Comparison of ENCODE assay signal across 16 mouse cellular contexts in genomic region chr19:27260621-27261278, GRCm38 (mm10). TPM values are rescaled to one million over a fixed set of nuclear protein-coding genes. Genes with fewer than 3 reads are reported as not detected.
A peak's percentile ranks its signal among the peaks of the same experiment; 100 is the strongest.
DNase-seq lines count a peak whose midpoint lies in the region; ATAC-seq and TF ChIP-seq lines count a peak whose summit lies in the region.
"Had no signal": no experiment of that assay in that cellular context is flagged by ENCODE, and none has a peak within 500 bp of the region (broad histone marks: within the 10 kb centered on the region; RNA-seq: fewer than 3 reads in every experiment).

No protein-coding gene starts in this region.

- TF ChIP-seq POLR2A in limb, embryonic 14.5 days (IDR thresholded peaks at IDR 0.05; ENCODE audit: borderline replicate concordance, extremely low read depth, insufficient read depth, insufficient read length): no peak

- WGBS in limb, embryonic 14.5 days: 79% methylated on average over 8 of the region's 8 CpGs
- 90% methylated on average over 8 of the region's 8 CpGs for WGBS in limb, embryonic 10.5 days
- 62% methylated on average over 8 of the region's 8 CpGs for WGBS in lung, embryonic 16.5 days
- 87% methylated on average over 8 of the region's 8 CpGs for WGBS in forebrain, embryonic 12.5 days
- 88% methylated on average over 8 of the region's 8 CpGs for WGBS in kidney, embryonic 14.5 days

- DNase-seq in adrenal gland, adult 2 months: peak; percentile 32
- DNase-seq in adrenal gland, postnatal 25 days: no peak
- DNase-seq in limb, embryonic 14.5 days (ENCODE audit: low spot score): peak; percentile 17
- DNase-seq in limb, embryonic 10.5 days (ENCODE audit: low spot score): no peak
- DNase-seq in telencephalon, adult 2 months (ENCODE audit: low read depth, low spot score): peak; percentile 17
- DNase-seq: cerebellum, adult 9-11 months had no signal

- H3K9ac ChIP-seq in limb, embryonic 14.5 days (ENCODE audit: low read depth, low read length, severe bottlenecking): no peak overlapping the region
- H3K9ac ChIP-seq in lung, embryonic 16.5 days (ENCODE audit: low read length): no peak overlapping the region
- H3K9ac ChIP-seq in forebrain, embryonic 12.5 days: no peak overlapping the region
- H3K9ac ChIP-seq in kidney, embryonic 14.5 days (ENCODE audit: low read depth, low read length): no peak overlapping the region
- H3K9ac ChIP-seq: hindbrain, embryonic 12.5 days; limb, embryonic 13.5 days; liver, embryonic 15.5 days had no signal

- H3K9me3 ChIP-seq in limb, embryonic 14.5 days (ENCODE audit: control insufficient read depth, low read length): no peaks in the 10 kb centered on the region
- H3K9me3 ChIP-seq in limb, embryonic 10.5 days (replicated peaks): no peaks in the 10 kb centered on the region
- no peaks in the 10 kb centered on the region for H3K9me3 ChIP-seq in lung, embryonic 16.5 days (ENCODE audit: control insufficient read depth, low read length)
- no peaks in the 10 kb centered on the region for H3K9me3 ChIP-seq in forebrain, embryonic 12.5 days
- H3K9me3 ChIP-seq in kidney, embryonic 14.5 days (ENCODE audit: control insufficient read depth, low read length): no peaks in the 10 kb centered on the region
- H3K9me3 ChIP-seq: hindbrain, embryonic 12.5 days; limb, embryonic 13.5 days; liver, embryonic 15.5 days; megakaryocyte, embryonic 14.5 days had no signal

- no peak overlapping the region for H3K4me3 ChIP-seq in limb, embryonic 14.5 days (replicated peaks; ENCODE audit: low read length)
- H3K4me3 ChIP-seq in limb, embryonic 10.5 days: no peak overlapping the region
- no peak overlapping the region for H3K4me3 ChIP-seq in lung, embryonic 16.5 days (ENCODE audit: low read length)
- H3K4me3 ChIP-seq in forebrain, embryonic 12.5 days (replicated peaks): no peak overlapping the region
- H3K4me3 ChIP-seq in kidney, embryonic 14.5 days (ENCODE audit: low read length): no peak overlapping the region
- H3K4me3 ChIP-seq: erythroblast, embryonic 14.5 days; hindbrain, embryonic 12.5 days; limb, embryonic 13.5 days; liver, embryonic 15.5 days; megakaryocyte, embryonic 14.5 days had no signal

- no peaks in the 10 kb centered on the region for H3K36me3 ChIP-seq in limb, embryonic 14.5 days (ENCODE audit: control insufficient read depth, insufficient read depth, low read length)
- H3K36me3 ChIP-seq in limb, embryonic 10.5 days: no peaks in the 10 kb centered on the region
- no peaks in the 10 kb centered on the region for H3K36me3 ChIP-seq in lung, embryonic 16.5 days (ENCODE audit: control insufficient read depth, insufficient read depth, low read length)
- no peaks in the 10 kb centered on the region for H3K36me3 ChIP-seq in forebrain, embryonic 12.5 days (replicated peaks)
- H3K36me3 ChIP-seq in kidney, embryonic 14.5 days (ENCODE audit: control insufficient read depth, insufficient read depth, low read length): no peaks in the 10 kb centered on the region
- H3K36me3 ChIP-seq: hindbrain, embryonic 12.5 days; limb, embryonic 13.5 days; liver, embryonic 15.5 days had no signal

- H3K4me1 ChIP-seq in limb, embryonic 14.5 days (ENCODE audit: control insufficient read depth, insufficient read depth, low read length): peaks cover 5% of the 10 kb centered on the region; the same call in 1 of the 2 replicates
- peaks cover 14% of the 10 kb centered on the region for H3K4me1 ChIP-seq in limb, embryonic 10.5 days
- no peaks in the 10 kb centered on the region for H3K4me1 ChIP-seq in lung, embryonic 16.5 days (replicated peaks; ENCODE audit: control insufficient read depth, insufficient read depth, low read length)
- H3K4me1 ChIP-seq in forebrain, embryonic 12.5 days: peaks cover 3% of the 10 kb centered on the region; the same call in 1 of the 2 replicates
- no peaks in the 10 kb centered on the region for H3K4me1 ChIP-seq in kidney, embryonic 14.5 days (ENCODE audit: control insufficient read depth, insufficient read depth, low read length)
- H3K4me1 ChIP-seq: hindbrain, embryonic 12.5 days; liver, embryonic 15.5 days had no signal

- H3K4me2 ChIP-seq in limb, embryonic 14.5 days (replicated peaks; ENCODE audit: low read depth, low read length, severe bottlenecking): no peak overlapping the region
- H3K4me2 ChIP-seq in lung, embryonic 16.5 days (ENCODE audit: low read depth, low read length): no peak overlapping the region
- no peak overlapping the region for H3K4me2 ChIP-seq in forebrain, embryonic 12.5 days
- H3K4me2 ChIP-seq in kidney, embryonic 14.5 days (replicated peaks; ENCODE audit: low read depth, low read length): no peak overlapping the region
- H3K4me2 ChIP-seq: hindbrain, embryonic 12.5 days; limb, embryonic 13.5 days; liver, embryonic 15.5 days had no signal

- H3K27ac ChIP-seq in limb, embryonic 14.5 days (replicated peaks; ENCODE audit: low read depth, low read length): no peak overlapping the region
- H3K27ac ChIP-seq in limb, embryonic 10.5 days: no peak overlapping the region
- no peak overlapping the region for H3K27ac ChIP-seq in lung, embryonic 16.5 days (ENCODE audit: low read length)
- H3K27ac ChIP-seq in forebrain, embryonic 12.5 days: no peak overlapping the region
- H3K27ac ChIP-seq in kidney, embryonic 14.5 days (ENCODE audit: low read depth, low read length): no peak overlapping the region
- H3K27ac ChIP-seq: hindbrain, embryonic 12.5 days; kidney, postnatal 0 days; limb, embryonic 13.5 days; liver, embryonic 15.5 days had no signal

- ATAC-seq in limb, embryonic 14.5 days (ENCODE audit: low FRiP score, low read depth): no peak
- ATAC-seq in lung, embryonic 16.5 days (ENCODE audit: low read depth): 0 out of 2 replicates have a peak, but pooled peaks have one; percentile 26
- ATAC-seq in forebrain, embryonic 12.5 days (ENCODE audit: low FRiP score): no peak
- ATAC-seq in kidney, embryonic 14.5 days (ENCODE audit: low FRiP score, low TSS enrichment): no peak

- no peaks in the 10 kb centered on the region for H3K27me3 ChIP-seq in limb, embryonic 14.5 days (ENCODE audit: control insufficient read depth, insufficient read depth, low read length)
- no peaks in the 10 kb centered on the region for H3K27me3 ChIP-seq in limb, embryonic 10.5 days (ENCODE audit: low read depth, poor library complexity, severe bottlenecking)
- H3K27me3 ChIP-seq in lung, embryonic 16.5 days (ENCODE audit: control insufficient read depth, insufficient read depth, low read depth, low read length): no peaks in the 10 kb centered on the region
- no peaks in the 10 kb centered on the region for H3K27me3 ChIP-seq in forebrain, embryonic 12.5 days
- H3K27me3 ChIP-seq in kidney, embryonic 14.5 days (ENCODE audit: control insufficient read depth, insufficient read depth, low read length): no peaks in the 10 kb centered on the region
- H3K27me3 ChIP-seq: hindbrain, embryonic 12.5 days; limb, embryonic 13.5 days; liver, embryonic 15.5 days had no signal

RNA-seq across cellular contexts. Expression of gene Vldlr, which starts 44.5 kb away (rescaled TPM):
- 10 to 100 TPM; 18.5 to 35.4 TPM for total RNA-seq in adrenal gland, adult 2 months (2021)
- 38.0 and 41.0 TPM in 2 replicates for polyA plus RNA-seq in adrenal gland, adult 2 months (2012; rRNA removed)
- total RNA-seq in adrenal gland, postnatal 25 days (2021): 24.0 and 28.5 TPM in 2 replicates
- 12.0 and 12.9 TPM in 2 replicates for polyA plus RNA-seq in limb, embryonic 14.5 days (2012; rRNA removed)
- 11.7 and 12.4 TPM in 2 replicates for polyA plus RNA-seq in limb, embryonic 14.5 days (2014; fragmentation: Nextera tagmentation; extraction: Ambion mirVana)
- 1.3 and 1.9 TPM in 2 replicates for polyA plus RNA-seq in limb, embryonic 10.5 days (2016; fragmentation: Nextera tagmentation; extraction: Ambion mirVana)
- polyA plus RNA-seq in lung, embryonic 16.5 days (2015; fragmentation: Nextera tagmentation; extraction: Ambion mirVana): 36.4 and 37.8 TPM in 2 replicates
- 11.1 and 13.2 TPM in 2 replicates for polyA plus RNA-seq in forebrain, embryonic 12.5 days (2016; fragmentation: Nextera tagmentation; extraction: Ambion mirVana)
- 20.1 and 28.3 TPM in 2 replicates for polyA plus RNA-seq in kidney, embryonic 14.5 days (2014; fragmentation: Nextera tagmentation; extraction: Ambion mirVana)
- total RNA-seq: MEL had no signal
- polyA plus RNA-seq: erythroblast, embryonic 14.5 days had no signal

Comparison
In these comparisons a context has a peak if more than half of its experiments do, and no peak if none do; other contexts are left out.
1. DNase-seq: peak in adrenal gland, adult 2 months (single experiment), limb, embryonic 14.5 days (single experiment) and telencephalon, adult 2 months (single experiment); none in adrenal gland, postnatal 25 days (single experiment) and limb, embryonic 10.5 days (single experiment).